Mouse (Mus musculus) G1E-ER4 (cell line): ENCODE data around the gene Krtap31-2. TPM values are rescaled to one million over a fixed set of nuclear protein-coding genes. Genes with fewer than 3 reads are reported as not detected.

Source experiments
- GATA1 ChIP-seq: IDR thresholded peaks from one replicate; pipeline ENCODE4 v1.8.0; 2012; ENCODE audit warnings: low read length, inconsistent platforms
- polyA plus RNA-seq: library from polyadenylated mRNA; stranded (reverse); fragments of >175 nt; gene quantifications from 2 replicates; pipeline ENCODE4 v1.2.3, GENCODE M21; 2012

Gene Krtap31-2
- polyA plus RNA-seq = not detected in 2 replicates

DNA sequence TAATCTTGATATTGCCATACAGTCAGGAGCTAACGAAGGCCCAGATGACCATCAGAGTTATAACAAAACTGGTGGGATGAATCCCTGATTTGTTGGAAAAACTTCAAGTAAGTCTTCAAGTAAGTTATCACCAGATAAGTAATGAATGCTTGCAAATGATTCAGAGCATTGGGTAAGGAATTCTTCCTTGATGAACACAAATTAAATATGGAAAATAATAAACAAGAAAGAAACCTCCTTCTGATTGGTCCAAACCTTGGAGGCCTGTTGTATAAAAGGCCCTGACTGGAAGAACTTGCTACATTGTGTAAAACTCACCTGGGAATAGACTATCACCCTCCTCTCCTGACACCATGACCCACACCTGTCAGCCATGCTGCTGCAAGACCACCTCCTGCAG is at the start of gene Krtap31-2:
Gene Krtap31-2 (plus strand): TSS at position 301 of the 400 bp plus-strand sequence.
- no peak for TF ChIP-seq GATA1

DNA sequence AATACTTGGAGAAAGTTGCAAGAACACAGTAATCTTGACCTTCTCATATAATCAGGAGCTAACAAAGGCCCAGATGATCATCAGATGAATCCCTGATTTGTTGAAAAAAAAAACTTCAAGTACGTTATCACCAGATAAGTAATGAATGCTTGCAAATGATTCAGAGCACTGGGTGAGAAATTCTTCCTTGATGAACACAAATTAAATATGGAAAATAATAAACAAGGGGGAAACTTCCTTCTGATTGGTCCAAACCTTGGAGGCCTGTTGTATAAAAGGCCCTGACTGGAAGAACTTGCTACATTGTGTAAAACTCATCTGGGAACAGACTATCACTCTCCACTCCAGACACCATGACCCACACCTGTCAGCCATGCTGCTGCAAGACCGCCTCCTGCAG is 28.5 kb upstream of the Krtap31-2 start, which contains the start of gene Krtap31-1:
Gene Krtap31-1 (plus strand): TSS at position 301 of the 400 bp plus-strand sequence.
- TF ChIP-seq GATA1 = no peak

DNA sequence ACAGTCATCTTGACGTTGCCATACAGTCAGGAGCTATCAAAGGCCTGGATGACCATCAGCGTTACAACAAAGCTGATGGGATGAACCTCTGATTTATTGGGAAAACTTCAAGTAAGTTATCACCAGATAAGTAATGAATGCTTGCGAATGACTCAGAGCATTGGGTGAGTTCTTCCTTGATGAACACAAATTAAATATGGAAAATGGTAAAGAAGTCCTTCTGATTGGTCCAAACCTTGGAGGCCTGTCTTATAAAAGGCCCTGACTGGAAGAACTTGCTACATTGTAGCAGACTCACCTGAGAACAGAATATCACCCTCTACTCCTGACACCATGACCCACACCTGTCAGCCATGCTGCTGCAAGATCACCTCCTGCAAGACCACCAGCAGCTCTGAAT is 21.6 kb upstream of the Krtap31-2 start, which contains the start of gene Gm11565:
Gene Gm11565 (plus strand): TSS at position 301 of the 400 bp plus-strand sequence.
- TF ChIP-seq GATA1 = no peak

DNA sequence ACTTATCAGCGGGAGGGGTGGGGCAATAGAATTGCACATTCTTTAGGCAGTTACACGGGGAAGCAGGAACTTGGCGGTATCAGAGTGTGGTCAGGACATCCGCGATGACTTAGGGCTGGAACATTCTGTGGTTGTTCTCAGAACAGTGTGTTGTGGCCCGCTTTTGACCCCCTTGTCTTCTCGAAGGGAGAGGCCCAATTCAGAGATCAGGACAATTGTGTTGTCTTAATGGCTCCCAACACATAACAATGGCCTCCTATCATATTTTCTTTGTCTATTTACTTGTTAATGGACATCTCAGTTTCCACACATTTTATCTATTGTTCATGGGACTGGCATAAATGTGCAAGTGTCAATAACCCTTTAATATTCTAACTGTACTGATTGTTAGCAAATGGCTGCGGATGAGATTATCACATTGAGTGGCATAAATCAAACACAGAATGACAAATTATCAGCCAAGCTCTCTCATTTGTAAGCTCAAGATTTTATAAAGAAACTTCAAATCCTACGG is 1.7 kb downstream of the Krtap31-2 start:
- TF ChIP-seq GATA1 = no peak

DNA sequence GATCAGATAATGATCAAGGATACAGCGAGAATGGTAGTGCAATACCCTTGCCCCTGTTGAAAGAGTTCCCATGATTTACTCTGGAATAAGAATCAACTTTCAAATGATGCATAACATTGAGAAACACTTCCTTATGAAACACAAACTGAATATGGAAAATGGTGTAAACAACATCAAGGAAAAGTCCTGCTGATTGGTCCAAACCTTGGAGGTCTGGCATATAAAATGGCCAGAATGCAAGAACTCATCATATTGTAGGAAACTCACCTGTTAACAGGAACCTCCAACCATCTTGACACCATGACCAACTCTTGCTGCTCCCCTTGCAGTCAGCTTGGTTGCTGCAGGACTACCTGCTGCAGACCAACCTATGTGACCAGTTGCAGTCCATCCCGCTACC is 12.1 kb downstream of the Krtap31-2 start, which contains the start of gene Krtap9-5:
Gene Krtap9-5 (plus strand): TSS at position 301 of the 400 bp plus-strand sequence.
- no peak for TF ChIP-seq GATA1

DNA sequence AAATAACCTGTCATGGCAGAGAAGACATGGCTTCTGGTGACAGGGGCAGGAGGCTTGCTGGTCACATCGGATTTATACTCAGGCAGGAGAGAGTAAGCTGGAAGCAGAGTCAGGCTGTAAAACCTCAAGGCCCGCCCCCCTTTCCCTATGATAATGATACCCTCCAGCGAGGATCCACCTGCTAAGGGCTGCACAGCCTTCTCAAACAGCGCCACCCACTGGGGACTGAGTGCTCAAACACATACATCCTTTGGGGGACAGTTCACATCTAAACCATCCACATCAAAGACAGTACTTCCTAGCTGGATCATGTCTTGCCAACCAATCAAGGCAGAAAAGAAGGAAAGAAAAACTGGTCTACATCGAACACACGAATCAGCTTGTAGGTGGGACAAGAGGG is 28.1 kb downstream of the Krtap31-2 start:
- no peak for TF ChIP-seq GATA1

DNA sequence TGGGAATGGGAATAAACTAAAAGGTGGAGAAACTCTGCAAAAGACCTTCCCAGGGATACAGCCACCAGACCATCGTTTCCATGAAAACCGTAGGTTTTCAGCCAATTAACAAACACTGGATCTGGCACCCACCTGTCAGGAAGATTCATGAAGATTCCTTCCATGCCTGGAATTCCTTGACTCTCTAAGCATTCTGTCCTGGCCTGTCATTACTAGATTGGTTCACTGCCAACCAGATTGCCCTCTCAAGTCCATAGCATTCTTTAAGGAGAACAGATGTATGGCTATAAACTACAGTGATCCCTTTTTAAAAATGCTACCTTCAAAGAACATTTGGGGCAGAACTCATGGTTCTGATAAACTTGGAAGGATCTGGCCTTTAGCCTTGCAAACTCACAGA is 29.9 kb downstream of the Krtap31-2 start:
- TF ChIP-seq GATA1 = no peak

DNA sequence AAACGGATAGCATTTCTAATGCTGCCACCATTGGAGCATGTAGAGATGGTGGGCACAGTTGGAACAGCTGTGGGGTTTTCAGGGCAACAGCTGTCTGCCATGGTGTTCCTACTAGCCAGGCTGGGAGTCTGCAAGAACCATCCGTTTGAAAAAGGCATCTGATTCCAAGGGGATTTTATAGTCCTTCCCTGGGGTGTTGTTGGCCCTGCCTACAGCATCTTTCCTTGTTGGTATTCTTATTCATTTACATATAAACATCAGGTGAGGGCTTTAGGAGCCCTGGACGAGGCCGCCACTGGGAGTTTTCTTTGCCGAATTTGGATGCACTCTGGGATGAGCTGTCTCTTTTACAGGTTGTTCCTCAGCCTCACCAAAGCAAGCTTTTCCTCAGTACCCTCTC is 42.9 kb downstream of the Krtap31-2 start, which contains the start of gene Krtap29-1:
Gene Krtap29-1 (minus strand): TSS at position 101 of the 400 bp plus-strand sequence.
- no peak for TF ChIP-seq GATA1

DNA sequence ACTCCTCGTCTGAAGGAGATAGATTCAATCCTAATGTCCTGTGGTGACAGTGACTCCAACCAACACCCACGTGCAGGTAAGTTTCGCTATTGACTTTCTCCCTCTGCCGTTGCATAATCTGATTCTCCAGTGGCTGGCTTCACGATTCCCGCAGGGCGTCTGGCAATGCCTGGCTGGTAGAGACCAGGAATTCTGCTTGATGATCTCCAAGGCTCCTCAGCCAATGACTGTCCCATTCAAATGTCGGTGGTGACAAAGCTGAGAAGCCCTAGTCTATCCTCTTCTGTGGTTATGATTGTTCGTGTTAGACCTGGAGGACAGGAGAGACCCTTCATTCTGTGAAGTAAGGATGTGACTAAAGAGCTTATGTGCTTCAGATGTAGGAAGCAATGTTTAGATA is 46.6 kb downstream of the Krtap31-2 start:
- no peak for TF ChIP-seq GATA1

DNA sequence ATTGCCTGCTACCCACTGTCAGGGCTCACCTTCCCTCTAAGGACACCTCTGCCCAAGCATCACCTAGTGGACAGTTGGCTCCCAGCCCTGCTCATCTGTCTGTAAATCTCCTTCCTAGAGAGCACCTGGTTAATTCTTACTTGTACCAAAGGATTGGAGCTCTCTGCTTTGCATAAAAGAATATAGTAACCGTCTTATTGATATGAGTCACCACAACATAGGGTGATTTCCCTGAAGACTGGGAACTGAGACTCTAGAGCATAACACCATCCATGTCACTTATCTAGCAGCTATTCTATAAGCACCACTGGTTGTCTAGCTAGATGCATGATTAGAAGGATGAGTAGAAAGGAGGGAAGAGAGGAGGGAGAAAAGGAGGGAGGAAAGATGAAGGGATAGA is 47.4 kb downstream of the Krtap31-2 start:
- TF ChIP-seq GATA1 = no peak

DNA sequence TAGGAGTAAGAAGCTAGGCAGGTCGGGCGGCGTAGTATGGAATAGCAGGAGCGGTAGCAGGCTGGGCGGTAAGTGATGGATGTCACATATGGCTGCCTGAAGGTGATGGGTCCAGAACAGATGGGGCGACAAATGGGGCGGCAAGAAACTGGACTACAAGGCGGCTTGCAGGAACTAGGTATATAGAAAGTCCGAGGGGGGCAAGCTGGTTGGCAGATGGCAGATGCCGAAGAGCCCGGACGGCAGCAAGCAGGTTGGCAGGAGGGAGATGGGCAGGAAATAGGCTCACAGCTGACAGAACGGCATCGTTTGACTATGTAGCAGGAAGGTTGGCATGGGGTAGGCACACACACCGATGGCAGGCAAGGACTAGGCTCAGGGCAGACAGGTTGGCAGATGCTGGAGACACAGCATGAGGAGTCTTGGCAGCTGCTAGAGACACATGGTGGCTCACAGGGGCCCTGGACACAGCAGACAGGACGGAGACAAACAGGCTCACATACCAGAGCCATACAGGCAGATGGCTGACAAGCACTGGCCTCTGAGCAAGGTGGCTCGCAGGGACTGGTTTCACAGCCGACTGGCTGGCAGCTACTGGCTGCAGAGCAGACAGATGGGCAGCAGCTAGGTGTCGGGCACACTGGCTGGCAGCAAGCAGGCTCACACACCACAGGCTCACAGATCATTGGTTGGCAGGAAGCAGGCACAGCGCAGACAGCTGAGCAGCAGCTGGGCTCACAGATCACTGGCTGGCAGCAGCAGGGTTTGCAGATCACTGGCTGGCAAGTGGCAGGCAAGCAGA is 49.4 kb downstream of the Krtap31-2 start:
- TF ChIP-seq GATA1 = no peak

DNA sequence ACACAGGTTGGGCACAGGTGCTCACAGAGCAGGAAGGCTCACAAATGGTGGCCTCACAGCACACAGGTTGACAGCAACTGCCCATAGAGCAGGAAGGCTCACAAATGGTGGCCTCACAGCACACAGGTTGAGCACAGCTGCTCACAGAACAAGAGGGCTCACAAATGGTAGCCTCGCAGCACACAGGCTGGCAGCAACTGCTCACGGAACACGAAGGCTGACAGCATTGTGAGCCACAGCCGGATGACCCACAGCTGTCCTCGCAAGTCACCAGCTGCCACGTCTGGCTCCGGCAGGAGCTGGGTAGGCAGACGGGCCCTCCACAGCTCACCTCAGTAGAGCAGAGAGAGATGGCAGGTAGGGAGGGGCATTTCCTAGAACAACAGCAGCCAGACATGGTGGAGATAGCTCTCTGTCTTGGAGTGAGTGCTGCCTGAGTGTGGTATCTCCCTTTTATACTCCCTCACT is 50.1 kb downstream of the Krtap31-2 start, which contains the start of gene Krtap16-1:
Gene Krtap16-1 (minus strand): TSS at position 418 of the 468 bp plus-strand sequence.
- TF ChIP-seq GATA1 = no peak

Other genes starting within 250 kb of the Krtap31-2 start
- not detected in 2 replicates for gene Gm14190, start 245.6 kb upstream of the Krtap31-2 start, polyA plus RNA-seq
- gene Gm14180, start 202.0 kb upstream of the Krtap31-2 start, polyA plus RNA-seq = not detected in 2 replicates
- not detected in 2 replicates for gene Gm11595, start 163.4 kb upstream of the Krtap31-2 start, polyA plus RNA-seq
- gene Krtap4-8, start 155.6 kb upstream of the Krtap31-2 start, polyA plus RNA-seq = not detected in 2 replicates
- not detected in 2 replicates for gene Krtap4-9, start 151.1 kb upstream of the Krtap31-2 start, polyA plus RNA-seq
- not detected in 2 replicates for gene Gm11596, start 142.8 kb upstream of the Krtap31-2 start, polyA plus RNA-seq
- not detected in 2 replicates for gene Gm11569, start 137.4 kb upstream of the Krtap31-2 start, polyA plus RNA-seq
- gene Gm11554, start 131.8 kb upstream of the Krtap31-2 start, polyA plus RNA-seq = not detected in 2 replicates
- gene Krtap4-13, start 126.4 kb upstream of the Krtap31-2 start, polyA plus RNA-seq = not detected in 2 replicates
- not detected in 2 replicates for gene Gm11564, start 120.6 kb upstream of the Krtap31-2 start, polyA plus RNA-seq
- gene 2300003K06Rik, start 98.2 kb upstream of the Krtap31-2 start, polyA plus RNA-seq = not detected in 2 replicates
- gene Krtap4-16, start 84.7 kb upstream of the Krtap31-2 start, polyA plus RNA-seq = not detected in 2 replicates
- not detected in 2 replicates for gene Gm11568, start 78.4 kb upstream of the Krtap31-2 start, polyA plus RNA-seq
- not detected in 2 replicates for gene Gm11559, start 71.8 kb upstream of the Krtap31-2 start, polyA plus RNA-seq
- not detected in 2 replicates for gene Krtap9-1, start 62.9 kb upstream of the Krtap31-2 start, polyA plus RNA-seq
- gene Gm11567, start 57.1 kb upstream of the Krtap31-2 start, polyA plus RNA-seq = not detected in 2 replicates
- not detected in 2 replicates for gene Krtap31-1, start 28.4 kb upstream of the Krtap31-2 start, polyA plus RNA-seq
- gene Gm11565, start 21.5 kb upstream of the Krtap31-2 start, polyA plus RNA-seq = not detected in 2 replicates
- not detected in 2 replicates for gene Krtap9-5, start 12.2 kb downstream of the Krtap31-2 start, polyA plus RNA-seq
- gene Krtap29-1, start 42.8 kb downstream of the Krtap31-2 start, polyA plus RNA-seq = not detected in 2 replicates
- not detected in 2 replicates for gene Krtap16-1, start 50.3 kb downstream of the Krtap31-2 start, polyA plus RNA-seq
- gene Krtap17-1, start 57.7 kb downstream of the Krtap31-2 start, polyA plus RNA-seq = not detected in 2 replicates
- gene Krt33a, start 79.9 kb downstream of the Krtap31-2 start, polyA plus RNA-seq = not detected in 2 replicates
- gene Krt33b, start 93.6 kb downstream of the Krtap31-2 start, polyA plus RNA-seq = not detected in 2 replicates
- not detected in 2 replicates for gene Krt34, start 105.3 kb downstream of the Krtap31-2 start, polyA plus RNA-seq
- gene Krt31, start 114.3 kb downstream of the Krtap31-2 start, polyA plus RNA-seq = not detected in 2 replicates
- not detected in 2 replicates for gene Krt32, start 151.9 kb downstream of the Krtap31-2 start, polyA plus RNA-seq
- gene Krt35, start 159.9 kb downstream of the Krtap31-2 start, polyA plus RNA-seq = not detected in 2 replicates
- gene Krt36, start 169.3 kb downstream of the Krtap31-2 start, polyA plus RNA-seq = not detected in 2 replicates
- not detected in 2 replicates for gene Krt13, start 185.3 kb downstream of the Krtap31-2 start, polyA plus RNA-seq
- not detected in 2 replicates for gene Krt15, start 199.6 kb downstream of the Krtap31-2 start, polyA plus RNA-seq
- gene Krt19, start 212.4 kb downstream of the Krtap31-2 start, polyA plus RNA-seq = not detected in 2 replicates